Mouse (Mus musculus) bone marrow macrophage, adult 2 months (primary cell): ENCODE data around the gene Hspg2. TPM values are rescaled to one million over a fixed set of nuclear protein-coding genes. Genes with fewer than 3 reads are reported as not detected.
A peak's percentile ranks its signal among the peaks of the same experiment; 100 is the strongest.

Experiments
- H3K27ac ChIP-seq: 2 replicates; pipeline ENCODE4 v1.5.1; 2012; ENCODE audit warnings: low read depth, low read length; ENCODE audit not compliant: insufficient read depth
- H3K4me1 ChIP-seq: 2 replicates; pipeline ENCODE4 v1.6.1; 2012; ENCODE audit warnings: low read length; ENCODE audit not compliant: control insufficient read depth, insufficient read depth
- H3K4me3 ChIP-seq: 2 replicates; pipeline ENCODE4 v1.5.1; 2012; ENCODE audit warnings: mild to moderate bottlenecking, low read length, moderate library complexity; ENCODE audit not compliant: insufficient read depth
- CTCF ChIP-seq: IDR thresholded peaks from 2 replicates; pipeline ENCODE4 v1.5.1; 2012; ENCODE audit warnings: low read depth, mild to moderate bottlenecking, low read length, moderate library complexity
- POLR2A ChIP-seq: IDR thresholded peaks from 2 replicates; pipeline ENCODE4 v1.6.1; 2012; ENCODE audit warnings: mild to moderate bottlenecking, low read depth, low read length, borderline replicate concordance
- polyA plus RNA-seq: library from polyadenylated mRNA; stranded (reverse); fragments of >200 nt; gene quantifications from 2 replicates; pipeline ENCODE4 v1.2.4, GENCODE M21; 2012; ENCODE audit not compliant: missing spikeins, insufficient read depth, insufficient read length

Hspg2 gene
- polyA plus RNA-seq, 1 experiment, result 1.9 TPM

GRCm38 (mm10) chr4:137458861-137459260 is 9.7 kb upstream of the Hspg2 start:
- TF ChIP-seq POLR2A (no peak), CTCF (no peak)
- H3K4me1 ChIP-seq, result 0 out of 2 replicates have a peak, but pooled peaks cover 3% of the 10 kb centered on the region
- no peak overlapping the region for H3K4me3 ChIP-seq
- H3K27ac ChIP-seq, result no peak overlapping the region

GRCm38 (mm10) chr4:137460676-137461075 is 7.9 kb upstream of the Hspg2 start:
- Histone ChIP-seq H3K4me1 (peaks cover 12% of the 10 kb centered on the region), H3K4me3 (no peak overlapping the region), H3K27ac (no peak overlapping the region)
- TF ChIP-seq POLR2A, result no peak
- no peak for TF ChIP-seq CTCF

- H3K4me3 ChIP-seq, result no peak overlapping the region
- H3K27ac ChIP-seq, result no peak overlapping the region
- no peak for TF ChIP-seq POLR2A
- TF ChIP-seq CTCF, result no peak
- peaks cover 12% of the 10 kb centered on the region for H3K4me1 ChIP-seq
Observed at GRCm38 (mm10) chr4:137461217-137461616, 7.4 kb upstream of the Hspg2 start.

GRCm38 (mm10) chr4:137461981-137462690 is 6.4 kb upstream of the Hspg2 start:
- no peak overlapping the region for H3K27ac ChIP-seq
- peaks cover 12% of the 10 kb centered on the region for H3K4me1 ChIP-seq
- H3K4me3 ChIP-seq, result no peak overlapping the region
- TF ChIP-seq POLR2A (no peak), CTCF (no peak)

GRCm38 (mm10) chr4:137465125-137465787 is 3.3 kb upstream of the Hspg2 start:
- H3K27ac ChIP-seq, result no peak overlapping the region
- no peak for TF ChIP-seq POLR2A
- TF ChIP-seq CTCF, result no peak
- peaks cover 15% of the 10 kb centered on the region for H3K4me1 ChIP-seq
- H3K4me3 ChIP-seq, result no peak overlapping the region

GRCm38 (mm10) chr4:137466991-137467390 is 1.6 kb upstream of the Hspg2 start:
- Histone ChIP-seq H3K4me3 (no peak overlapping the region), H3K4me1 (peaks cover 15% of the 10 kb centered on the region), H3K27ac (no peak overlapping the region)
- TF ChIP-seq CTCF, result no peak
- TF ChIP-seq POLR2A, result no peak

GRCm38 (mm10) chr4:137467525-137467924 is 1.0 kb upstream of the Hspg2 start:
- Histone ChIP-seq H3K4me1 (peaks cover 15% of the 10 kb centered on the region), H3K27ac (no peak overlapping the region), H3K4me3 (no peak overlapping the region)
- no peak for TF ChIP-seq POLR2A

- no peak for TF ChIP-seq CTCF
- TF ChIP-seq POLR2A, result no peak
- Histone ChIP-seq H3K27ac (no peak overlapping the region), H3K4me1 (peaks cover 15% of the 10 kb centered on the region), H3K4me3 (peak overlapping the region; percentile 57)
Observed at GRCm38 (mm10) chr4:137469081-137469844, 694 bp downstream of the Hspg2 start.

- Histone ChIP-seq H3K27ac (no peak overlapping the region), H3K4me1 (peaks cover 11% of the 10 kb centered on the region), H3K4me3 (no peak overlapping the region)
- no peak for TF ChIP-seq POLR2A
Observed at GRCm38 (mm10) chr4:137469845-137470692, 1.5 kb downstream of the Hspg2 start.
